Mouse (Mus musculus) adrenal gland, adult (tissue): Measurements from ENCODE around the gene Gpr142.

Experiments
- DNase-seq, 2 experiments: peaks; one replicate each; pipeline ENCODE4 v3.0.0; 2022 to 2023; ENCODE audit warnings: low spot score in 1 of 2; ENCODE audit not compliant: inconsistent age in 2 of 2

Gene Gpr142

DNA sequence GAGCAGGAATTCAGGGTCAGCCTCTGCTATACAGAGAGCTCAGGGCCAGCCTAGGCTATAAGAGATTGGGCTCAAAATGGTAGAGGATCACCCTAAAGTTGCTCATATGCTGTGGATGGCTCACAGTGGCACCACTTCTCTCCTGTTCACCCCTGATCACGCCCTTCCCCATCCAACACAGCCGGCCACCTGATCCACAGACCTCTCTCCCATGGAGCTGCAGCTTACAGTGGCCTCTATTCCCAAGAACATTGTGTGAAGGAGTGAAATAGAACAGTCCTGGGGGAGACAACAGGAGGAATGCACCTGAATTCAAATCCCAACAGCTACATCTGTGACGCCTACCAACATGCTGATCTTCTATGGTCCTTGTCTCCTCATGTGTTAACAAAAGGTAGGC is at the start of gene Gpr142:
Gene Gpr142, plus strand, starts transcription at position 301 of the 400 bp plus-strand sequence.
- DNase-seq = no peak

- peak; percentile 72 to 83 for DNase-seq
These were observed 33.6 kb upstream of the Gpr142 start, which contains the start of gene Kif19a for GRCm38 (mm10) chr11:114764820-114765818. Kif19a (plus strand) TSS chr11:114765388.

GRCm38 (mm10) chr11:114769911-114770310 is 28.8 kb upstream of the Gpr142 start:
- no peak for DNase-seq

- DNase-seq = no peak
These were observed 26.8 kb upstream of the Gpr142 start for GRCm38 (mm10) chr11:114771896-114772295.

DNA sequence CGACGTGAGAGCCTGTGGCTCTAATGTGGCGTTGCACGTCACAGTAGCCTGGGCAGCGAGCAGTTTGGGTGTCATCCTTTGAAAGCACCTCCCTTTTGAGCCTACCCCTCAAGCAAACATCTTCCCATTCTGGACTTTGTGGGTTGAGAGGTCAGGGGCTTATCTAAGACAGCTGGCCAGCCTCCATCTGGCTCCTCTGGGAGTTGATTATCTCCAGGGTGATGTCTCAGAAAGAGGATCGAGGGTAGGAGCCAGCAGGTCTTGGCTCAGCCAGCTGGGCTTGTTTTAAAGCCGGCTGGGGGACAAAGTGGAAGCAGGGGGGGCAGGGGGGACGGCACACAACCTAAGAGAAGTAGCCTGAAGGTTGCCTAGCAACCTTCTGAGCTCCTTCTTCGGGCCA is 18.6 kb upstream of the Gpr142 start:
- no peak for DNase-seq

- no peak for DNase-seq
These were observed 12.8 kb upstream of the Gpr142 start for GRCm38 (mm10) chr11:114785892-114786291.

DNA sequence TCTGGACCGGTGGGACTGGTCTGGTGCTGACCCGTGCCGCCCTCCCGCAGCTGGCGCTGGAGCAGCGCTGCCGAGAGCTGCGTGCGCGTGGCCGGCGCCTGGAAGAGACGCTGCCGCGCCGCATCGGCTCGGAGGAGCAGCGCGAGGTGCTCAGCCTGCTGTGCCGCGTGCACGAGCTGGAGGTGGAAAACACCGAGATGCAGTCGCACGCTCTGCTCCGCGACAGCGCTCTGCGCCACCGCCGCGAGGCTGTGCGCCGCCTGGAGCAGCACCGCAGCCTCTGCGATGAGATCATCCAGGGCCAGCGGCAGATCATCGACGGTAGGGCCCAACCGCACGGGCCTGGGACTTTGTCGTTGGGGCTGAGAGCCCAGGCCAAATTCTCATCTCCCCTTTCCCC is 12.4 kb upstream of the Gpr142 start:
- peak; percentile 21 to 45 for DNase-seq

- no peak for DNase-seq
These were observed 11.1 kb upstream of the Gpr142 start for GRCm38 (mm10) chr11:114787611-114788010.

DNA sequence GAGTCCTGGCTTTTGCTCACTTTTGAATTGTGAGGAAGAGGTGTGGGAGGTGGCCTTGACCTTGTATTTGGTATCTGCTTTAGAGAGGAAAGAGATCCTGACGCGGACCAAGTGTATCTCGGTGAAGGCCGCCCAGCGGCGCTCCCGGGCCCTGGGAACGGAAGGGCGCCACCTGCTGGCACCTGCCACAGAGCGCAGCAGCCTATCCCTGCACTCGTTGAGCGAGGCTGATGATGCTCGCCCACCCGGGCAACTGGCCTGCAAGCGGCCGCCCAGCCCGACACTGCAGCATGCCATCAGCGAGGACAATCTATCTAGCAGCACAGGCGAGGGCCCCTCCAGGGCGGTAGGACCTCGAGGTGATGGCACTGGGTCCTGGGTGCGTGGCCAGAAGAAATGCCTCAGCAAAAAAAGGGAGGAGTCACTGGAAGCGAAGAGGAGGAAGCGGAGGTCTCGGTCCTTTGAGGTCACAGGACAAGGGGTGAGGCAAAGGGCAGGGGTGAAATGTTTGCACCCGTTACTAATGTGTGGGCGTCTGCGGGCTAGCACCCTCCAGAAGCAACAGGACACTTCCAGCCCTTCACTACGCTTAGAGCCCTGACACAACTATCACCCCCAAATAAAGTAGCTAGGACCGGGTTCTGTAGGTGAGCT is 9.5 kb upstream of the Gpr142 start:
- peak; percentile 79 to 92 for DNase-seq

- DNase-seq = no peak
These were observed 9.0 kb upstream of the Gpr142 start for GRCm38 (mm10) chr11:114789716-114790115.

DNA sequence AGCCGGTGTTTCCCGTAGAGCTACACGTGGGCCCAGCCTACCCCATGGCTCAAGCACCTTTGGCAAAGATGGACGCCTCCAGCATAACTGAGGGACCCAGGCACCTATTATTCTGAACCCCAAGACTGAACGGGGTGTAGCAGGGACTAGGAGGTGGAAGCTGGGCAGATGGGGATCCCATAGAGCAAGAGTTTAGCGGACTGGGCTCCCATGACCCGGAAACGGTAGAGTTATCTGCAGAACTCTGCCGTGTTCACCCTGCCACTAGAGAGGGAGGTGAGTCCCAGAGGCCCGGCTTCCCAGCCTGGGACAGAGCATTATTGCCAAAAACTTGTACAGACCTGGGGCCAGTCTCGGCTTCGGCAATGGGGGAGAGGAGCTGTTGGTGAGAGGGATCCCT is 8.6 kb upstream of the Gpr142 start:
- no peak for DNase-seq

- DNase-seq = no peak
These were observed 7.9 kb upstream of the Gpr142 start for GRCm38 (mm10) chr11:114790841-114791240.

DNA sequence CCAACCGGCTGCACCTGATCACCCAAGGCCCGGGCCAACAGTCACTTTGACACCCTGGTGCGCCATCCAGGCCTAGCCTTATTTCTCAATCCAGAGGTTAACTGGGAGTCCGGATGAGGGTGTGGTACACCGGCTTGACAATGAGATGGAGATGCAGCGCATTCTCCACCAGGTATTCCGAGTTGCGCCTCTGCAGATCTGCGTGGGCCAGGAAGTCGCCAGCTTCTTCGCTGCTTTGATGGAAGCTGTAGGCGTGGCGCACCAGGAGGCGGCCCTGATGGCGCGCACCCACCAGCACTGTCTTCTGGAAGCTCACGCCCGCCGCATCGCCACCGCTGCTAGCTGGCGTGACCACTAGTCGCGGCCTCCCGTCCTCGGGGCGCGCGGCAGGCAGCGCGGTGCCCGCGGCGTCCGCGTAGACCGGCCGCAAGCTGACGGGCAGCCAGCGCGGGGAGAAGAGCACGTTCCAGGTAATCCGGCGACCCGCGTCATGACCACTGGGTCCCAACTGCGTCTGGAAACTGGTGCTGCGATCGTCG is 7.3 kb upstream of the Gpr142 start:
- no peak for DNase-seq

DNA sequence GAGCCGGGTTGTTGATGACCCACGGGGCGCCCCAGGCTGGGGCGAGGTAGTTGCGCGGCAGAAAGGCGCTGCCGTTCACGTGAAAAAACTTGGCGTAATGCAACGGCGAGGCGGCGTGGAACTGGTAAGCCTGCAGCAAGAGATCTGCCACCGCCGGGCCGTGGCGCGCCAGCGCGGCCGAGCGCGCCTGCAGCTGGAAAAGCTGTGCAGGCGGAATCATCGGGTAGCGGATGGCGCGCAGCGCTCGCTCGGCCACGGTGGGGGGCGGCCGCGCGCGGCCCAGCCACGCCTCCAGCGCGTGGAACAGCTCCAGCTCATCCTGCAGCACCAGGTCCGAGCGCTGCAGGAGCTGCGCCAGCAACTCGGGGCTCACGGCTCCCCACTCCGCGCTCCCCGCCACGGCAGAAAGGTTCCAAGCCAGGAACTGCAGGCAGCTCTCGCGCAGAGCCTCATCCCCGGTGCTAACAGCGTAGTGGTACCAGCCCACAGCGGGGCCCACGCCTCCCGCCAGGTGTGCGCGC is 6.8 kb upstream of the Gpr142 start:
- DNase-seq = no peak

DNA sequence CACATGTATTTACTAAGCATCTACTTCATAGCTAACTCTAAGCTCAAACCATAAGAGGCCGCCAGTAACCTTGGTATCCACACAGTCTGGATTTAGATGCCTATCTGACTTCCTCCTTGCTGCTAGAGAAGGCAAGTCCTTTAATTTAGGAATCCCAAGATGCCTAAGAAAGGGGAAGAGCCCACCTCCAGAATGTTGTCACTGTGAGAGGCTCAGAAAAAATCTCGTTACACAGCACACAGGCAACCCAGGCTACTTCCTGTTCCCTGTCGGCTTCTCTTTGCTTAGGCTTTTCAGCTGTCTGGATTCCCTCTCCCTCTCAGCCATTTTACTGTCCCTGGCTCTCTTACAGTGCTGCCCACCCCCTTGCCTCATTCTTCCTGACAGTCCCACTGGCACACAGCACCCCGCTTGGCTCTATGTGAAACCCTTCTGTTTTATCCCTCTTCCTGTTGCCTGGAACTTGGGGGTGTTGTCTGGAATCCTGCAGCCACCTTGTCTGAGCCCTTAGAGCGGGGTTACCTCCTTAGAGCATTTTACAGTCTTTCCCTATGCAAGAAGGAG is 5.7 kb upstream of the Gpr142 start:
- no peak for DNase-seq

- no peak for DNase-seq
These were observed 4.7 kb upstream of the Gpr142 start for GRCm38 (mm10) chr11:114793868-114794545.

DNA sequence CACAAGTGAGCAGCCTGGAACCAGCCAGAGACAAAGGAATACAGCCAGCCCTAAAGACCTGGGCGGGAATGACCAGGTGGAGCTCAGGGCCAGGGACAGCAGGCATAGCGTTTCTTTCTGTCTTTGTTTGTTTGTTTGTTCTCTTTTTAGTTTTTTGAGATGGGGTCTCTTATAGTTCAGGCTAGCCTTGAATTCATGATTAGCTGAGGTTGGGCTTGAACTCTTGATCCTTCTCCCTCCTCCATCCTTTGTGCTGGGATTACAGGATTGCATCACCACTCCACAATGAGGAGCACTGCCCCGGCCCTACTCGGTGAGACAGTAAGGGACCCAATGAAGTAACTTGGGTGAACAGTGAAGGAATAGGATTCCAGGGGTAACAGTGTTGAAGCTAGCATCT is 4.0 kb upstream of the Gpr142 start:
- DNase-seq = no peak

DNA sequence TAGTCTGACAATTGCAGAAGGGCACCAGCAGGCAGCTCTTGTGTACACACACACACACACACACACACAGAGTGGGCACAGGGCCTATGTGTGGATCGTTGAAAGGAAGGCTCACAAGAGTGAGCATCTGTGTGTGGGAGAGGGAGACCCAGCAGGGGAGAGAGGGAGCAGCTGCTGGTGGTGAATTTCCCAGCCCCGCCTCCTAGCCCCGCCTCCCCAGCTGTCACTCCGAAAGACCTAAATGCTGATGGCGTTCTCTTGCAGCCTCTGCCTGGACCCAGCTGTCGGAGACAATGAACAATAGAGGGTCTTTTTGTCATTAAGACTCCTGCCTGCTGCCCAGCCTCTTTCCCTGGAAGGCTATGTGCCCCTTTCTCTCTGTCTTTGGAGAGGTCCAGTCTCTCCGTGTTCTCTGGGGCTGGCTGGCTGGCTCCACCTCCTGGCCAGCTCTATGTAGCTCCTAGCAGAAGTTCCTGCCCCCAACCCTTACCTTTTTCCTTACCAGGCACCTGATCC is 3.4 kb upstream of the Gpr142 start:
- DNase-seq = peak; percentile 20 to 75

DNA sequence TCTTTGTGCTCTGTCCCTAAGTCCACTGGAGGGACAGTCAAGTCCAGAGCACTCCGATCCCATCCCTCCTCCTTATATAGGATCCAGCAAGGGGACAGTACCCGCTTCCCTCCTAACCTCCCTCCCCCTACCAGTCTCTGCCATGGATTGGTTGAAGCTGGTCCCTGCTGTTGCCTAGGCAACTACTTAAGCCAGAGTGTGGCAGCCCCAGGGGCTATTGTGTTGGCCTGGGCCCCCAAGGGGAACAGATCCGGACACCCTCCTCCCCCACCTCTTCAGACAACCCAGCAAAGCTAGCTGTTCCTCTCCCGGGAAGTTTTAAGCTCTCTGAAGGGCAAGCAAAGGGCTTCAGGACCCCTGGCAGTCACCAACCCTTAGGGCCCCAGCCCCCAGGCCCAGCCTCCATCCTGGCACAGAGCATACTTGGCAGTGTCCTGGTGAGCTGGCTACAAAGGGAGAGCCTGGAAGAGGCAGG is 2.8 kb upstream of the Gpr142 start, which contains the start of gene Btbd17:
Gene Btbd17, minus strand, starts transcription at position 98 of the 475 bp plus-strand sequence.
- DNase-seq = no peak

DNA sequence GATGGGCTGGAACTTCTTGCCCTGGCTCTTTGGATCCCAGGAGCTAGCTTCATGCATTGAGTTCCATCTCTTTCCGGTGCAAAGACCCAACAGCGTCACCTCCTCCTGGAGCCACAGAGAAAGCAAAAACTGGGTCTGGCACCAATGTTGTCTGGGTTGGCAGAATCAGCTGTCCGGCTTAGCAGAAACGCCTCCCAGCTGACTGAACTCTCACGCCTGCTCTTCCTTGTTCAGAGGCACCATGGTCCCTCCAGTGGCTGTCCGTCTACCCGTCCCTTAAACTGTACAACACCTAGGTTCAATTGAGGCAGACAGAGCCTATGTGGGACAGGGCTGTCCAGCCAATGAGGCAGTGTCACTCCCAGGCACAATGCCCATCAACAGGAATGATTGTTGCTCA is 1.5 kb upstream of the Gpr142 start:
- DNase-seq = no peak
